Mouse (Mus musculus) lung, postnatal 10 days (tissue): ENCODE results near the gene Cdc14a.

ENCODE experiments used
- DNase-seq: peaks from one replicate; pipeline ENCODE4 v3.0.0; 2021

Gene Cdc14a

DNA sequence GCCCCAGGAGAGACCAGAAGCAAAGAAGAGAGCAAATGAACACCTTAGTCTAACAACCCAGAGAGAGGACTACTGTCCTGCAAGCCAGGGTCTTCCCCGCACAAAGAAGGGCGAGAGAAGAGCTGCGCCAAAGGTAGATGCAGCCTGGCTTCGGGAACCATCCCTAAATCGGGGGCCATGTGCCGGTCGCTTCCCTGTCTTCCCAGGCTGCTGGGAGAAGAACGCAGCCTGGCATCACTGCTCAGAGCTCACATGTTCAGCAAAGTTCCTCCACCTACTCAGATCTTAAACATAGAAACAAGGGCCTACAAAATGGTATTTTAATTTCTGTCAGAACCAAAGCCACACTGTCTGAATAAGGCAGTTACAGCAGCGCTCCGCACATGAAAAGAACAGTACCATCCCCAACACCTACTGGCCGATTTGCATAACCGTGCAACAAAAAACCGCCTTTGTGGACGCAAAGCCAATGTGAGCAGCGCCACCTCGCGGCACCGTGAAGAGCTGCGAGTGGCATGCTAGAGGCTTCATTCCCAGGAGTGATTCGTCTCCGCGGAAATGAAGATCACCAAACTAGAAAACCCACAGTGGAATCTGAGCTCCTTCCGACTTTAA is 96.7 kb downstream of the Cdc14a start:
- DNase-seq = peak; percentile 89

DNA sequence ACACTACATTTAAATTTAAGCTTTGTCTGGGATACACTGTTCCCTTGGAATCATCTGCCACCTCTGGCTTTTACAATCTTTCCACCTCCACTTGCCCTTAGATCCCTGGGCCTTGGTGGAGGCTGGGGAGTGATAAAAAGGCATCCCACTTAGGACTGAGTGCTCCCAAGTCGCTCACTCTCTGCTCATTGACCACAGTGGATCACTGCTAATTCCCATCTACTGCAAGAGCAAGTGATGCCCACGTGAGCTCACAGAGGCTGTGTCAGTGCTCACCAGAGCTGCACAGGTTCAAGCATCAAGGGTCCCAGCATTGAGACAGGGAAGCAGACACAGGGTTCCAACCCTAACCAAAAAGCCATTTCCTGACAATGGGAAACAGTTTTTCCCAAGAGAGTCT is 98.3 kb downstream of the Cdc14a start:
- DNase-seq = no peak

DNA sequence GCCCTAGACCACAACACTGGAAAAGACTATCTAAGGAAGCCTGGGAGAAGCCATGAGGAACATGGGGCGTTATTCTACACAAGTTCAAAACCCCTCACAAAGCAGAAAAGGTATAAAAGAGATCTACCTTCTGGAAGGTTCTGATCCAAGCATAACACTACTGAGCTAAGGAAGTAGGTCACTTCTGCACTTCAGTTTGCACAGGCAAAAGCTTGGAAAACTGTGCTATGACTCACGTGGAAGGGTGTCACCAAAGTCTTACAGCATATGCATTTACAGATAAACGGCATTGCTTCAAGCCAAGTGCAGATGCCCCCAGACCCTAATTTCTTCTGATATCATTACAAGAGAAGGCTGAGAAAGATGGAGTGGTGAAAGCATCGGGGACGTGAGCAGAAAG is 104.1 kb downstream of the Cdc14a start:
- DNase-seq = no peak

DNA sequence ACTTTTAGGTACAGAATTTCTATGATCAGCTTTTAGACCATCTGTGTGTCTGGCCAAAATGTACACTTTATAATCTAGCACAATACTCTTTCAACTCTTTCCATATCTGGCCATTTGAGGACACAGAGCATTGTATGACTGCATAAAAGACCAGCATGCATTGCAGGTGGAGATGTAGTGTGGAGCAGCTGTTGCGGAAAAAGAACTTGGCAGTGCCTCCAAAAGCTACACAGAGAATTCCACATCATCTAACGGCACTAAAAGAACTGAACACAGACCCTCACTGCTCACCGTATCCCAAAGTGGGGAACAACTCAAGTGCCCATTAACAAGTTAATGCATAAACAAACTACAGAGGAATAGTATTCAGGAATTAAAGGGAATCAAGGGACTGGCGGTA is 112.0 kb downstream of the Cdc14a start:
- DNase-seq = no peak

DNA sequence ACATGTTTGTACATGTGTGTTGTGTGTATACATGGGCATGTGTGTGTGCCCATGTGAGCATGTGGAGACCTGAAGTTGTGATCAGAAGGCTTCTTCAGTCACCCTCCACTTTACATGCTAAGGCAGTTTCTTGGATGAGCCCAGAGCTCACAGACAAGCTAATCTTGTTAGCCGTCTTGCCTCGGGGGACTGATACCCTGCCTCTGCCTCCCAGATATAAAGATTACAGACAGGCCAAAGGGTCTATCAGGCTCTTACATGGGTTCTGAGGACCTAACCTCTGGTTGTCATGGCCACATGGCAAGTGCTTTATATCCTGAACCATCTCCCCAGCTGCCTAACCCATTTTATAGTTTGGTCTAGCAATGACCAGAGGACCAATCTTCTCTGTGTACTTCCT is 112.7 kb downstream of the Cdc14a start:
- no peak for DNase-seq

DNA sequence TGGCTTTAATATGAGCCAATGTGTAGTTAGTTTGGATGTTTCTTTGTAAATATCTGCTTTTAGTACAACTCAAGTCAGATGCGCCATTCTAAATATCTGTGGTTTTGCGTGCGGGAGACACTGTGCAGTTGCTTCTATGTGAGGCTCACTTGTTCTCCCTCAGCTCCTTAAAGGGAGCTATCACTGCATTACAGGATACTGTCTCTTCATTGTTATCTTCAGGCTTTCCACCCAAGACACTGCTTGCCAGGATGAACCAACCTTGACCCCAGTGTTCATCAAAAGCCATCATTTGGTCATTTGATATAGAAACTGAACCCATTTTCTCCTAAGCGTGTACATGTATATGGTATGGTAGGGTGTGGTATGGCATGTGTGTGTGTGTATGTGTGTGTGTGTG is 113.2 kb downstream of the Cdc14a start:
- no peak for DNase-seq

DNA sequence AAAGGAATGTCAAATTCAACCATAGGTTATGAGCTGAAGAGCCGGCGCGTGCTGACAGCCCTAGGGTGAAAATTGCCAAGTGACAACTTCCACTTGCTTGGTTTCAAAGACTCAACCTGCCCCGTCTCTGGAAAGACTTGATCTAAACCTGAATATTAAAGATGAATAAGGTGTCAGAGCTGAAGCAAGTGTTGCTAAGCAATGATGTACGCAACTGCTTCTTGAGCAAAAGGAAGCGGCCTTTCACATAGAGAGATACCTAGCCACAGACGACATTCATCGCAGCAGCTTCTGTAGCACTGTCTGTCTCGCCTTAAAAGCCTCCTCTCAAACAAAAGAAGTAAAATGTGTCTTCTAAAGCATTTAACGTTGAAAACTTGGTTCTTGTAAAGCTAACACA is 113.8 kb downstream of the Cdc14a start:
- no peak for DNase-seq

DNA sequence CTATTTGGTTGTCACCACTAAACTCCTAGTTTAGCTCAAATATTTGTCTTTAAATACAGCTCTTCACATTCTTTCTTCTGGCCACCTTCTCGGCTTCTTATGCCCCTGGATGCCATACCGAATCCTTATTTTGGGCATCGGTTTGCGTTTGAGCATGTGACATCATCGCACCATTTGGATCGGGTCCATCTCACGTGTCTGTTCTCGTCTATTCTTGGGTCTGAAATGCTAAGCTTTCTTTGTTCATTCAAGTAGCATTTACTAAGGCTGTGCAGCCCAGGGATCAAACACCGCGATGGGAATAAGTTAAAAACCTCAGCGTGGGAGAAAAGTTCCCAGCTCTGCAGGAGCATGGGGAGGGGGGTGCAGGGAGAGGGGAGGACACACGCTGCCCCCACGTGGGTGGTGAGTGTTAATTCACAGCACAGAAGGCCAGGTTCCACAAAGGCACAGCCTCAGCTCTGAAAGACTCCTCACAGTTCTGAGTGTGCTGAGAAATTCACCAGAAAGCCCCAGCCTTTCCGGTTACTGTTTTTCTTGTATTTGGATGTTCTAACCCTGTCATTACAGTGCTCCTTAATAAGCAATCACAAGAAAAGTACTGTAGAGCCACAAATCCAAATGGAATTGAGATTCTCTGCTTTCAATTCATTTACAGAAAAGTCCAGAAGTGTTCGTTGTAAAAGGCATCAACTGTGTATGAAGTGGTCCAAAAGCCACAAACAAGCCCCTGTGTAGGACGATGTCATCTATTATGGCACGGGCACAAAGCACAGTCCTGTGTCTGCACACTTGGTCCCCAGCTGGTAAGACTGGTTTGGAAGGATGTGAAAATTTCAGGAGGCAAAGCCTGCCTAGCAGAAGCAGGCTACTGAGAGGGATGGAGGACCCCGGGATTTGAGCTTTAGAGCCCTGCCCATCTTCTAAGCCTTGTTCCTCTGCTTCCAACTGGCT is 118.8 kb downstream of the Cdc14a start:
- DNase-seq = no peak

DNA sequence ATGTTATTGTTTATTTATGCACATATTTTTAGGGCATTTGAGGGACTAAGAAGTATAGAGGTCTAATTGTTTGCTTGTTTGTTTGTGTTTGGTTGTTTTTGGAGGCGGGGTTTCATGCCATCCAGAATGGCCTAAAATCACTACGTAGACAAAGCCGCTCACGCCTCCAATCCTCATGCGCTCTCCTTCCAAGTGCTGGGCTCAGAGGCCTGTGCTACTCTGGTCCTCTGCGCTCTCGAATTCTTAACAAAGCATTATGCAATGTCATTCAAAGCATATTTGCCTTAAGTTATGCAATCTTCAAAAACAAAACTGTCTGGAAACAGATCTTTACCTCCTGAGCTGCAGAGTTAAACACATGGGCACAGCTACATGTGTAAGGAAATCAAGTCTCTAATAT is 121.3 kb downstream of the Cdc14a start:
- no peak for DNase-seq

DNA sequence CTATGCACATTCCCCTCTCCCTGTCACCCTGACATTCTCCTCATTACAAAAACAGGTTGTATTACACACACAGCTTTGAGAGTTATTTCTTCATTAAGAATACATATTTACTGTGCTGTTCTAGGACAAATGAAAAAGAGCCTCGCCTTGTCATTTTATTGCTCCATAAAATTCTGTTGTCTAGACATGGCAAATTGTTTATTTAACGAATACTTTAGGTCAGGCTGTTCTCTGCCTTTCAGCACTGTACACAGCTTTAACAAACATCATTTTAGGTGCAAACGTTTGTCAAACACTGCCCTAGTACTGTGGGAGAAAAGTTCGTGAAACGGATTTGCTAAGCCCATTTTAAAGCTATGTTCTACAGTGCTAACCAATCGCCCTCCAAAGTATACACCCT is 122.1 kb downstream of the Cdc14a start:
- DNase-seq = no peak

DNA sequence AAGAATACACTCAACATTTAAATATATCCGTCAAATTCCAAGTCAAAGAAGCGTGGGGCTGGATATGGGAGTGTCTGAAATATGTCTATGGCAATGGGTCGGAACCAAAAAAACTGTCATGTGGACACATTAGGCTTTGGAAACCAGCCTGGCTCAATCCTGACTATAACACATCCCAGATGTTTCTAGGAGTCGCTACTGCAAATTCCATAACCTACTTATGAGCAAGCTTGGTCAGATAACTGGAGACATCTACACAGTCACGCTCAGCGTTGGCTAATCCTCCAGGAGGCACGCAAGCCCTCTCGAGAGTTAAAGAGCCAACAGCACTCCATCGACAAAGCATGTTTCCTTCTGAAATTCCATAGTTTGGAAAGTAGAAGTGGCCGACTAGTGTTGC is 125.1 kb downstream of the Cdc14a start:
- DNase-seq = peak; percentile 62

DNA sequence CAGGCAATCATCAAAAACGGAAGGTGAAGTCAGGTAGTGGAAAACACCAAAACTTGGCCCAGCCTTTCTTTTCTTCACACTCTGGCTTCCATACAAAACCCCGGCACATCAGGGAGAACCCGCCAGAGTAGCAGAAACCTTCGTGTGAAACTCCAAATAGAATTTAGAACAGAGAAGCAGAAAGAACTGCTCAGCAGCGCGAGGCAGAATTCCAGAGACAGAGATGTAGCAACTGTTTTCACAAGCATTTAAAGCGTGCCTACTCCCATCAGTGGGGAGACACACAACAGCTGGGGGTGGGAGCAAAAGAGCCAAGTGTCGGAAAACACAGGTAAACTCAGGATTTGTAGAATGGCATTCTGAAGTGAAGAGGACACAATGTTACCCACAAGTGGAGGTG is 125.8 kb downstream of the Cdc14a start:
- peak; percentile 44 for DNase-seq

DNA sequence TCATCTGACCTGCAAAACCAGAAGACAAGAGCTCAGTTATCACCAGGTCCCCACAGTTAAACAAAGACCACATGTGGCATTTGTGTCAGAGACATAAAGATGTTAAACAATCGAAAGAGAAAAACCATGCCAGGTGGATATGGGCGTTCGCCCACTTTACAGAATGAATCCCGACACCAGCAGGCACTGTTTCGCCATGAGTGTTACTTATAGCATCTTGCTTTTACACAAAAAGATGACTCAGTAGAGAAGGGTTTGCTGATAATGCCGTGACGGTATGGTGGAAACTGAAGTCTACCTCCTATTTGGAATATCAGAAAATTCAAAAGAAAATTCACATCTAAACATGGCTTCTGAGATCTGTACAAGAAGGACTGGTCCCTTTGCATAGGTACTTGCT is 126.7 kb downstream of the Cdc14a start:
- no peak for DNase-seq

DNA sequence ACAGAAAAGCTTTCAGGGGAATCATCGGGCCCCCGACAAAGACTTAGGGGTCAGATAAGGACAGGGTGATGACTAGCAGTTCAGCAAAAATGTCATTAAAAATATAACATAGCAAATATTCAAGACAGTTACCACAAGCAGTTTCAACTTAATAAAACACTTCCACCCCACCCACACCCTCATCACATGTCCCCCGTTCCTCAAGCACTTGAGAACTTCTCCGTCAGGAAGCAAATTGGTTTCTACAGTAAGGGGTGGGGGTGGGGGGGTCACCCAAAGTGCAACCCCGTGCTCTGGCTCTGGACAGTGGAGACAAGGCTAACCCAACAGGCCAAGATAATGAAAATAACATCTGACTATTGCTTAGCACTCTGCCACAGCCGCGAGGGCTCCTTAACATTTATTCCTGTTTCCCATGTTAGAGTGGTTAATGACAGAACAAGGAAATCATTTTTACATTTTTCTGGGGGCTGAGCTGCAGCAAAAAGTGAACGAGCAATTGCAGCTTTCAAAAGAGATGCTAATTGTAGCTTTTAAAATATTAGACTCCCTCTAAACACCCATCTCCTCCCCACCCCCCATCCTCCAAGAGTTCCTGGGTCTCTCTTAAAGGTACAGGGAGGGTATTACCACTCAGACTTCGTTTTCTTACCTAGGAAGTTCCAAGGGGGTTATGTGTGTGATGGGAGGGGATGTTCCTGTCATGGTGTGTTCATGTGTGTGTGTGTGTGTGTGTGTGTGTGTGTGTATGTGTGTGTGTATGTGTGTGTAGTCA is 133.6 kb downstream of the Cdc14a start:
- DNase-seq = no peak

DNA sequence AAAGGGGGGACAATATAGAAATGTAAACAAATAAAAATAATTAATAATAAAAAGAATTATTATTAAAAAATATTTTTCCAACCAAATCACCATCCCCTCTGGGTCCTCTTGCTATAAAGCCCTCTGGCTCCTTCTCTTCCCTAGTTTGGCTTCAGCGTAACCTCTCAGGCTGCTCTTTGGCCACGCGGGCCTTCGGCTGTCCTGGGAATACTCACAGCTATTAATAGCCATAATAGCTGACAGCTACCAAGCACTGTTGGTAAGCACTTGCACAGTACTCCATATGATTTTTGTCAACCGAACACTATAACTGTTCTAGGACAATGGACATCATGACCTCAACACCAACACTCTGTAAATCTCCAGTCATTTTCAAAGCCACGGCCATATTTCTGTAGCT is 135.0 kb downstream of the Cdc14a start:
- DNase-seq = no peak

DNA sequence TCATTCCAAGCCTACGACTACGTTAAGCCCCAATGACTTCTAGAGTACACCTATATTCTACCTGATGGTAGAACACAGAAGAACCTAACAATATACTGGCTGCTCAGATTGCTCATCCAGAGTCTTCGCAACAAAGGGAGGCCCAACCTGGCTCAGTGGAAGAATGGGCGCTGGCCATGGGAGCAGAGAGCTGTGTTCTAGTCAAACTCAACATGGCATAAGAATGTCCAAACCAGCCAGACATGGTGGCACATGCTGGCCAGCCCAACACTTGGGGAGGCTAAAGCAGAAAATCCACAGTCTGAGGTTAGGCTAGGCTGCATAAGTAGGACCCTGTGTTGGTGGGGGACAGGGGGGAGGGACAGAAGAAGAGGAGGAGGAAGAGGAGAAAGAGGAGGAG is 139.1 kb downstream of the Cdc14a start:
- DNase-seq = no peak

DNA sequence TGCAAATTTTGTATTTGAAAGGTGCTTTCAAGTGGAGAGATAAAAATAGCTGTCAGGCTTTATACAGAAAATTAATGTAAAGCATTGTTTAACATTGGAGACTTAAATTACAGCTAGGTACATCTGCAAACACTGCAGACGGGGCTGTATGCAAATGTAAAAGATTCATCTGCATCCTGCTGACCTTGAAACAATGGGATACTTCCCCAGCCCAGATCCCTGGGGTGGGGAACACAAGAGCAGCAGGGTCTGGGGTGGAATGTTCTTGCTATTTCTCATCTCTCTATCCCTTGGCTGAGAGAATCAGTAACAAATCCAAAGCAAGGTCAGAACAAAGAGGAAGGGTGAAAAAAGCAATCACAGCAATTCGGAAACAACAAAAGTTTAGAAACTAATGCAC is 139.8 kb downstream of the Cdc14a start:
- no peak for DNase-seq

DNA sequence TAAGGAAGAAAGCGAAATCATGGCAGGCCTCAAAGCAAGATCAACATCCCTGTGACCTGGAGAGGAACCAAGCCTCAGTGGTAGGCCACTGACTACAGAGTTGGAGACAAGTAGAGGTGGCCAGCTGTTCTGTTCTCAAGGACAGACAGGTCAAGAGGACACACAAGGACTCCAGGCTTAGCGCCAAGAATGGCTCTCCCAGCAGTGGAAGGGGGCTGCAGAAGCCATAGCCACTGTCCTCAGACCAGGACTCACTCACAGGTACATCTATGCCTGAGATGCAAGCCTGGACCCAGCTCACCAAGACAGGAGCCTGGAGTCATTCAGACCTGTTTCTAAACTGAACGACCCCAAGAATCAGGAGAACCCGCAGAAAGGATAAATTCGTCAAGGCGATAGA is 142.2 kb downstream of the Cdc14a start:
- no peak for DNase-seq

DNA sequence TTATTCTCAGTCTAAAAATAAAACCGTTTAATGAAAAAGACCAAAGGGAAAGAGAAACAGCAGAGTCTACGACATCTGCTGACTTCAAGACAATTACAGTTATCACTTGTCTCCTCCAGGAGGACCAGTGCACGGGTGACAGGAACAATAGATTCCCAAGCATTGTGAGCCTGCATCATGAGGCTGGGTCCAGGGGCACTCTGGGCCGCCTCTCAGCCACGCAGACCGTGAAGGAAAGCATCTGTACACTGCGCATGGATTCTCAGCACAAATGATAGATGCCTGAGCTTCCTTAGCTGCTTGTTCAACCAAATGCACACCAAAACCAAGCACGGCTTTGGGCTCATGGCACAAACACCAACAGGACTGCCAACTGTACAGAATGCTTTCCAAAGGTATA is 146.7 kb downstream of the Cdc14a start:
- DNase-seq = no peak

DNA sequence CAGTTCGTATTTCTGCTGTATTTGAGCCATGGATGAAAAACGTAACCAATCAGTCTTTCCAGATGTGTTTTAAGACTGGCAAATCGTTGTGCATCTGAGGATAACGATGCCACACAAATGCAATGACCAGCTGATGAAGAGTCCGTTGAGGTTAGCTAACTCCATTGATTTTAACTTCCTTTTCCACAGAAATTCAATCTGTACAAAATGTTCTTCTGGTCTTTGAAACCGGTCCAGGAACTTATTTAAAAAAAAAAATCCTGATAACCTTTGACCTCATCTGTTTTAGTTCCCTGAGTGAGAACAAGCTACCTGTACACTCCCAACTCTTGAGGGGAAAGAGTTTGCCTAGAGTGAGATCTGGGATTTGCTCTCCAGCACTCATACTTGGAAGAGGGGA is 152.2 kb downstream of the Cdc14a start:
- DNase-seq = no peak

DNA sequence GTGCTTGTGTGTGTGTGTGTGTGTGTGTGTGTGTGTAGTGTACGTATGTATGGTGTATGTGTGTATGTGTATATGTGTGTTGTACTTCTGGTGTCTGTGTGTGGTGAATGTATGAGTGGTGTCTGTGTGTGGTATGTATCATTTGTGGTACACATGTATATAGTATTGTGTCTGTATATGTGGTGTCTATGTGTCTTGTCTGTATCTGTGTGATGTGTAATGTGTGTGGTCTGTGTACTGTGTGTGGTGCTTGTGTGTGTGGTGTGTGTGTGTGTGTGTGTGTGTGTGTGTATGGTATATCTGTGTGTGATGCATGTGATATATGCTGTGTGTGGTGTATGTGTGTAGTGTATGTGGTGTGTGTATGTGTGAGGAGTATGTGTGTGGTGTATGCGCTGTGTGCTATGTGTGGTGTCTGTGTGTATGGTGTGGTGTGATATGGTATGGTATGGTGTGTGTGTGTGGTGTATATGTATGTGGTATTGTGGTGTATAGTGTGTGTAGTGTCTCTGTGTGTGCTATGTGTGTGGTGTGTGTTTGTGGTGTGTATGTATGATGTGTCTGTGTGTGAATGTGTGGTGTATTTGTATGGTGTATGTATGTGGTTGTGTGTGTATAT is 156.7 kb downstream of the Cdc14a start:
- DNase-seq = no peak

DNA sequence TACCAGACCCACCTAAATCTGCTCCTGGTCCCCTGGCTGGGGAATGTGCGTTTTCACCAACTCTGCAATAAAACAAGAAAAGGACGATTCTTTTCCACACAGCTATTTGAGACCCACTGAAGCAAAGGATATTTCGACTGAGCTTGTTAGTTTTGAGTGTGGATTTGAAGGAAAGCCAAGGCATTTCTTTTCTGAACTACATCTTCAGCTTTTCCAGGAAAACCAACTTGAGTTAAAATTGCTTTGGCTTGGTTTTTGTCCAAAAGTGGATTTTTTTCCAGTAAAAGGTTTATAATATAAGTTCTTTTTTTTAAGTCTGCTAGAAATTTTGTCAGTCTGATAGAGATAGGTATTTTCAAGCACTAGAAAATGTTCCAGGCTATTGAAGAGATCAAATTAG is 157.5 kb downstream of the Cdc14a start:
- no peak for DNase-seq

DNA sequence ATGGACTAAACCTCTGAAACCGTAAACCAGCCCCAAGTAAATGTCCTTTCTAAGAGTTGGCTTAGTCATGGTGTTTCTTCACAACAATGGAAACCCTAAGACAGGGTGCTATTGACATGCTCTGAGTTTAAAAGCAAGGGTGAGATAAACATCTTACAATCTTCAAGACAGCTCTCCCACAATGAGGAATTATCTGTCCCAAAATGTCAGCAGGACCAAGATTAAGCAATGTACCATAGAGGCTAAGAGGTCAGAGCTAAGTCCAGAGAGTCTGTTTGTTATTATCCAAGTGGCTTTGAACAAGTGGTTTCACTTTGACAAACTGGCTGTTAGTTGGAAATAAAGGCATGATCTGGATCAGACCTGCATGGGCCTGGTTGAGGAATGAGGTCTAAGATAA is 159.9 kb downstream of the Cdc14a start:
- no peak for DNase-seq
